Mouse (Mus musculus) brain, embryonic 14.5 days (tissue): ENCODE data around the gene Zpbp.

Source experiments
- CTCF ChIP-seq: fragments of 200-500 bp; IDR thresholded peaks from 2 replicates; pipeline ENCODE4 v1.5.1; 2012; ENCODE audit warnings: inconsistent platforms, mild to moderate bottlenecking, moderate library complexity, borderline replicate concordance; ENCODE audit not compliant: insufficient read depth, insufficient read length; ENCODE audit errors: extremely low read depth
- POLR2A ChIP-seq: fragments of 200-500 bp; IDR thresholded peaks from 2 replicates; pipeline ENCODE4 v1.6.1; 2012; ENCODE audit warnings: mild to moderate bottlenecking, inconsistent platforms, borderline replicate concordance; ENCODE audit not compliant: poor library complexity, insufficient read depth, insufficient read length, severe bottlenecking; ENCODE audit errors: extremely low read depth

DNA sequence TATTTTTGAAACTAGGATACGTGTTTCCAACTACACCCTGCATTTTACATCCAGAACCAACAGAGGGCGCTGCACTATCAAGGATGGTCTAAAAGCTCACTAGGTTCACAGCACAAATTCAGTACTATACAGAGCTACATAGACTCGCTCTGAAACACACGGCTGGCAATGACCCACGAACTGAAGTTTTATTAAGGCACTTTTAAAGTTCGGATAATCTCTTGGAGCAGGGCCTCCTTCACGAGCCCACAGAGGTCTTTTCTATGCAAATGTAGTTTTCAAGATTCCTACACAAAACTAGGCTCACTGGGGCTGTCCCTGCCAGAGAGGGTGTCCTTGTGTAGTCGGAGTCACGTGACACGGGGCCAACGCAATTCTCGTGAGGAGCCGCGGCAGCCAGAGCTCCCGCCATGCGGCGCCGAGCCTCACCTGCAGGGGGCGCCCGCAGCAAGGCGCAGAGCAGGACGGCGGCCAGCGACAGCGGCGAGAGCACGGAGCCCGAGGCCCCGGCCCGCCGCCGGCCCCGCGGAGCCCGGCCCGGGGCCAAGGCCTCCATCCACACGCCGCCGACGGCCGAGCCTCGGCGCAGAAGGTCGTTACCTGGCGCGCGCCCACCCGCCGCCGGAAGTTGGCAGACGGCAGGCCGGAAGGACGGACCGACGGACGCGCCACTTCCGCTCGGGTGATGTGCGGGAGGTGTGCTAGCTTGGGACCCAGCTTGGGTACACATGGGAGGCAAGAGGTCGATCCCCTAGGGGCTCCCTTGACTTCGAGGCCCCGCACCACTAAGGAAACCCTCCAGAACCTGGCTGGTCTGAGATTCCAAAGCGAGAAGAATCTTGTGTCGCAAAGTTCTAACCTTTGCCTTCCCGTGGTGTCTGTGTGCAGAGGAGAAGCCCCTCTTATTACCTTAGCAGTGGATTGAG lies at the start of gene Zpbp, which contains the start of gene Spata48:
- TF ChIP-seq CTCF (peak; percentile 83), POLR2A (no peak)
